Comparison of ENCODE assay signal across 8 mouse cellular contexts in genomic region chr1:131797202-131797909, GRCm38 (mm10). TPM values are rescaled to one million over a fixed set of nuclear protein-coding genes. Genes with fewer than 3 reads are reported as not detected.
DNase-seq lines count a peak whose midpoint lies in the region; ATAC-seq and TF ChIP-seq lines count a peak whose summit lies in the region.

Gene Pm20d1, plus strand, starts transcription at chr1:131797381.

- no peaks in the 10 kb centered on the region for H3K9me3 ChIP-seq in hindbrain, embryonic 16.5 days (ENCODE audit: control insufficient read depth, low read length)
- H3K9me3 ChIP-seq in limb, embryonic 13.5 days = no peaks in the 10 kb centered on the region
- no peaks in the 10 kb centered on the region for H3K9me3 ChIP-seq in midbrain, embryonic 10.5 days (replicated peaks)

- TF ChIP-seq POLR2A in testis, adult 2 months (IDR thresholded peaks at IDR 0.05; ENCODE audit: control insufficient read depth, low read depth, low read length) = no peak

- H3K4me3 ChIP-seq in hindbrain, embryonic 16.5 days (ENCODE audit: low read length) = peak within 1 kb of the TSS; percentile 24
- peak within 1 kb of the TSS; percentile 37 for H3K4me3 ChIP-seq in limb, embryonic 13.5 days
- H3K4me3 ChIP-seq in midbrain, embryonic 10.5 days = peak within 1 kb of the TSS; percentile 55
- peak within 1 kb of the TSS; percentile 25 for H3K4me3 ChIP-seq in testis, adult 2 months (ENCODE audit: control insufficient read depth, low read depth, low read length)

- peak; percentile 33 to 58 for DNase-seq in adrenal gland, adult 18-20 months (ENCODE audit: low spot score in 2 of 2)
- DNase-seq in cerebellum, postnatal 25 days = peak; percentile 25 to 32
- peak; percentile 45 for DNase-seq in gastrocnemius, postnatal 25 days
- DNase-seq in midbrain, embryonic 10.5 days (ENCODE audit: low spot score) = peak; percentile 59
- no peak for DNase-seq in spleen, adult 12 weeks (ENCODE audit: low spot score)

- H3K27ac ChIP-seq in hindbrain, embryonic 16.5 days (ENCODE audit: low read depth, low read length) = no peak within 1 kb of the TSS
- no peak within 1 kb of the TSS for H3K27ac ChIP-seq in limb, embryonic 13.5 days
- H3K27ac ChIP-seq in midbrain, embryonic 10.5 days (replicated peaks) = peak within 1 kb of the TSS; percentile 75
- no peak within 1 kb of the TSS for H3K27ac ChIP-seq in testis, adult 2 months (ENCODE audit: control insufficient read depth, insufficient read depth, low read depth, low read length)

- no peak for TF ChIP-seq CTCF in testis, adult 2 months (IDR thresholded peaks at IDR 0.05; ENCODE audit: control insufficient read depth, insufficient read depth, insufficient replicate concordance, low read depth, low read length)

- H3K27me3 ChIP-seq in hindbrain, embryonic 16.5 days (replicated peaks; ENCODE audit: control insufficient read depth, insufficient read depth, low read length) = no peaks in the 10 kb centered on the region
- no peaks in the 10 kb centered on the region for H3K27me3 ChIP-seq in limb, embryonic 13.5 days
- H3K27me3 ChIP-seq in midbrain, embryonic 10.5 days (ENCODE audit: low read depth, poor library complexity, severe bottlenecking) = peaks cover 18% of the 10 kb centered on the region; the same call in 1 of the 2 replicates
- H3K27me3 ChIP-seq in testis, adult 2 months (ENCODE audit: control insufficient read depth, insufficient read depth, low read length) = no peaks in the 10 kb centered on the region

- ATAC-seq in hindbrain, embryonic 16.5 days = peak; percentile 52; the same call in 1 of the 2 replicates
- peak; percentile 59; the same call in 1 of the 2 replicates for ATAC-seq in limb, embryonic 13.5 days (ENCODE audit: low FRiP score, low read depth)

- WGBS in hindbrain, embryonic 16.5 days = 7% methylated on average over 26 of the region's 26 CpGs
- 6% methylated on average over 26 of the region's 26 CpGs for WGBS in limb, embryonic 13.5 days
- WGBS in midbrain, embryonic 10.5 days = 7% methylated on average over 26 of the region's 26 CpGs

- H3K4me1 ChIP-seq in hindbrain, embryonic 16.5 days (ENCODE audit: control insufficient read depth, insufficient read depth, low read depth, low read length) = no peaks in the 10 kb centered on the region; the same call in 1 of the 2 replicates
- peaks cover 14% of the 10 kb centered on the region for H3K4me1 ChIP-seq in limb, embryonic 13.5 days
- peaks cover 16% of the 10 kb centered on the region for H3K4me1 ChIP-seq in midbrain, embryonic 10.5 days
- H3K4me1 ChIP-seq in testis, adult 2 months (ENCODE audit: control insufficient read depth, insufficient read depth, low read length) = peaks cover 5% of the 10 kb centered on the region

- H3K4me2 ChIP-seq in hindbrain, embryonic 16.5 days (ENCODE audit: low read length) = peak within 1 kb of the TSS; percentile 59
- peak within 1 kb of the TSS; percentile 68 for H3K4me2 ChIP-seq in limb, embryonic 13.5 days (replicated peaks)

- peak within 1 kb of the TSS; percentile 59; the same call in 1 of the 2 replicates for H3K9ac ChIP-seq in hindbrain, embryonic 16.5 days (ENCODE audit: low read depth, low read length)
- H3K9ac ChIP-seq in limb, embryonic 13.5 days = peak within 1 kb of the TSS; percentile 60

- no peaks in the 10 kb centered on the region for H3K36me3 ChIP-seq in hindbrain, embryonic 16.5 days (ENCODE audit: control insufficient read depth, insufficient read depth, low read length)
- no peaks in the 10 kb centered on the region for H3K36me3 ChIP-seq in limb, embryonic 13.5 days
- H3K36me3 ChIP-seq in midbrain, embryonic 10.5 days = no peaks in the 10 kb centered on the region
- no peaks in the 10 kb centered on the region for H3K36me3 ChIP-seq in testis, adult 2 months (ENCODE audit: control insufficient read depth, insufficient read depth, low read length)

RNA-seq across cellular contexts. Expression of gene Pm20d1, which starts in this region (rescaled TPM):
- 10 to 100 TPM; 12.9 to 18.0 TPM for total RNA-seq in adrenal gland, adult 18-20 months (2021)
- 1 to 10 TPM in 1 of 2 experiments, under 1 TPM in 1; 0.82 to 1.3 TPM for total RNA-seq in gastrocnemius, postnatal 25 days (2021)
- 0.41 and 0.67 TPM in 2 replicates for polyA plus RNA-seq in hindbrain, embryonic 16.5 days (2015; fragmentation: Nextera tagmentation; extraction: Ambion mirVana)
- polyA plus RNA-seq in limb, embryonic 13.5 days (2015; fragmentation: Nextera tagmentation; extraction: Ambion mirVana) = 0.50 and 0.84 TPM in 2 replicates
- 1.7 and 1.8 TPM in 2 replicates for polyA plus RNA-seq in midbrain, embryonic 10.5 days (2016; fragmentation: Nextera tagmentation; extraction: Ambion mirVana)
- 0.28 and 0.31 TPM in 2 replicates for polyA plus RNA-seq in testis, adult 2 months (2012; rRNA removed)

Comparison
In these comparisons a context has a peak if more than half of its experiments do, and no peak if none do; other contexts are left out.
1. RNA of gene Pm20d1 (total RNA-seq): 12.9 to 18.0 TPM in adrenal gland, adult 18-20 months; 0.82 to 1.3 TPM in gastrocnemius, postnatal 25 days; every median in the first group is over 4 times any median in the second.
2. Peak in ATAC-seq, H3K4me3 ChIP-seq, H3K9ac ChIP-seq and H3K4me2 ChIP-seq in hindbrain, embryonic 16.5 days; RNA of the gene not detected or under 1 TPM.
3. Peak in ATAC-seq, H3K4me3 ChIP-seq, H3K9ac ChIP-seq and H3K4me2 ChIP-seq in limb, embryonic 13.5 days; RNA of the gene not detected or under 1 TPM.
4. Peak in every context shown above with its lines, with median percentiles within 50 percentile points of each other: H3K4me3 ChIP-seq.